Mouse (Mus musculus) C2C12 (cell line): ENCODE results near the gene Astl. TPM values are rescaled to one million over a fixed set of nuclear protein-coding genes. Genes with fewer than 3 reads are reported as not detected.

ENCODE experiments used
- H3K27me3 ChIP-seq: one replicate; pipeline ENCODE4 v1.6.1; 2011; ENCODE audit not compliant: control insufficient read depth, insufficient read depth, insufficient read length
- H3K36me3 ChIP-seq: one replicate; pipeline ENCODE4 v1.6.1; 2011; ENCODE audit not compliant: control insufficient read depth, insufficient read depth
- H3K4me3 ChIP-seq: one replicate; pipeline ENCODE4 v1.5.1; 2011; ENCODE audit warnings: mild to moderate bottlenecking, control low read depth; ENCODE audit not compliant: poor library complexity, insufficient read depth, severe bottlenecking
- H3K79me2 ChIP-seq: one replicate; pipeline ENCODE4 v1.6.1; 2011; ENCODE audit not compliant: control insufficient read depth, insufficient read depth
- H3K79me3 ChIP-seq: one replicate; pipeline ENCODE4 v1.6.1; 2011; ENCODE audit warnings: low read depth, control low read depth
- H3ac ChIP-seq: one replicate; pipeline ENCODE3; 2011; ENCODE audit warnings: low read depth; ENCODE audit not compliant: control insufficient read depth, insufficient read length
- CEBPB ChIP-seq: IDR thresholded peaks from one replicate; pipeline ENCODE4 v1.6.1; 2011; ENCODE audit warnings: low read depth, mild to moderate bottlenecking, control low read depth, moderate library complexity
- CTCF ChIP-seq: IDR thresholded peaks from one replicate; pipeline ENCODE4 v1.5.1; 2011; ENCODE audit not compliant: control insufficient read depth, insufficient read depth, insufficient read length
- FOSL1 ChIP-seq: IDR thresholded peaks from one replicate; pipeline ENCODE4 v1.8.0; 2011; ENCODE audit warnings: mild to moderate bottlenecking, low read length; ENCODE audit not compliant: poor library complexity, insufficient read depth, severe bottlenecking
- MAX ChIP-seq: IDR thresholded peaks from one replicate; pipeline ENCODE4 v1.6.1; 2011; ENCODE audit warnings: mild to moderate bottlenecking, control low read depth
- MYOD1 ChIP-seq: IDR thresholded peaks from one replicate; pipeline ENCODE4 v1.6.1; 2011; ENCODE audit warnings: low read depth; ENCODE audit not compliant: control insufficient read depth, insufficient read length
- MYOG ChIP-seq: IDR thresholded peaks from one replicate; pipeline ENCODE4 v1.6.1; 2011; ENCODE audit not compliant: control insufficient read depth, insufficient read length; ENCODE audit errors: extremely low read depth
- USF1 ChIP-seq: IDR thresholded peaks from one replicate; pipeline ENCODE4 v1.6.1; 2011; ENCODE audit warnings: low read depth, mild to moderate bottlenecking, control low read depth, moderate library complexity
- polyA plus RNA-seq: library from polyadenylated mRNA; unstranded; fragments of >200 nt; fragmentation: generic; extraction: Trizol; gene quantifications from one replicate; pipeline ENCODE4 v1.2.1, GENCODE M21; 2012; ENCODE audit warnings: missing spikeins

Astl gene
- polyA plus RNA-seq, 1 experiment: not detected

GRCm38 (mm10) chr2:127390352-127390751, 51.9 kb downstream of the Astl start:
- no peaks in the 10 kb centered on the region for H3K79me2 ChIP-seq
- TF ChIP-seq MAX: no peak
- TF ChIP-seq CTCF: no peak
- no peak for TF ChIP-seq USF1
- no peak for TF ChIP-seq MYOG
- TF ChIP-seq MYOD1: no peak
- TF ChIP-seq FOSL1: no peak
- TF ChIP-seq CEBPB: no peak
- no peaks in the 10 kb centered on the region for H3K36me3 ChIP-seq
- H3K27me3 ChIP-seq: peaks cover 36% of the 10 kb centered on the region
- no peaks in the 10 kb centered on the region for H3K79me3 ChIP-seq
- no peak overlapping the region for H3K4me3 ChIP-seq
- H3ac ChIP-seq: no peak overlapping the region

- TF ChIP-seq USF1: no peak
- no peak for TF ChIP-seq MYOG
- no peak for TF ChIP-seq MYOD1
- no peak for TF ChIP-seq MAX
- no peak for TF ChIP-seq CEBPB
- TF ChIP-seq CTCF: no peak
- TF ChIP-seq FOSL1: no peak
- Histone ChIP-seq H3K4me3 (no peak overlapping the region), H3ac (no peak overlapping the region), H3K36me3 (no peaks in the 10 kb centered on the region), H3K27me3 (peaks cover 31% of the 10 kb centered on the region), H3K79me2 (no peaks in the 10 kb centered on the region), H3K79me3 (no peaks in the 10 kb centered on the region)
These were observed 52.4 kb downstream of the Astl start for GRCm38 (mm10) chr2:127390846-127391245.

- Histone ChIP-seq H3K79me3 (no peaks in the 10 kb centered on the region), H3K79me2 (no peaks in the 10 kb centered on the region), H3K4me3 (no peak overlapping the region), H3ac (no peak overlapping the region), H3K27me3 (peaks cover 30% of the 10 kb centered on the region), H3K36me3 (no peaks in the 10 kb centered on the region)
- TF ChIP-seq MYOG (no peak), USF1 (no peak), FOSL1 (no peak), CTCF (no peak)
These were observed 52.9 kb downstream of the Astl start for GRCm38 (mm10) chr2:127391323-127391722.

- H3K79me2 ChIP-seq: no peaks in the 10 kb centered on the region
- no peak overlapping the region for H3ac ChIP-seq
- H3K27me3 ChIP-seq: peaks cover 13% of the 10 kb centered on the region
- H3K4me3 ChIP-seq: no peak overlapping the region
- H3K79me3 ChIP-seq: no peaks in the 10 kb centered on the region
- no peaks in the 10 kb centered on the region for H3K36me3 ChIP-seq
- no peak for TF ChIP-seq MAX
- no peak for TF ChIP-seq CEBPB
- TF ChIP-seq FOSL1: no peak
- no peak for TF ChIP-seq USF1
- TF ChIP-seq MYOD1: no peak
- TF ChIP-seq MYOG: no peak
- no peak for TF ChIP-seq CTCF
These were observed 56.2 kb downstream of the Astl start for GRCm38 (mm10) chr2:127394606-127395161.

GRCm38 (mm10) chr2:127398738-127399137, 60.3 kb downstream of the Astl start:
- Histone ChIP-seq H3K36me3 (no peaks in the 10 kb centered on the region), H3K27me3 (peaks cover 20% of the 10 kb centered on the region), H3K4me3 (no peak overlapping the region), H3K79me3 (no peaks in the 10 kb centered on the region), H3K79me2 (no peaks in the 10 kb centered on the region), H3ac (no peak overlapping the region)
- TF ChIP-seq MYOD1: no peak
- no peak for TF ChIP-seq FOSL1
- no peak for TF ChIP-seq MAX
- TF ChIP-seq MYOG: no peak
- TF ChIP-seq CEBPB: no peak
- no peak for TF ChIP-seq USF1
- TF ChIP-seq CTCF: no peak

Other genes starting within 250 kb of the Astl start
- 34.6 TPM for gene Ncaph, start 204.7 kb upstream of the Astl start, polyA plus RNA-seq
- 4.1 TPM for gene Itpripl1, start 195.2 kb upstream of the Astl start, polyA plus RNA-seq
- gene 1810024B03Rik, start 130.4 kb upstream of the Astl start, polyA plus RNA-seq: 1.5 TPM
- gene Snrnp200, start 130.3 kb upstream of the Astl start, polyA plus RNA-seq: 46.8 TPM
- gene Ciao1, start 90.8 kb upstream of the Astl start, polyA plus RNA-seq: 44.4 TPM
- 16.8 TPM for gene Tmem127, start 90.7 kb upstream of the Astl start, polyA plus RNA-seq
- gene Stard7, start 68.4 kb upstream of the Astl start, polyA plus RNA-seq: 25.2 TPM
- gene Dusp2, start 2.5 kb upstream of the Astl start, polyA plus RNA-seq: 13.9 TPM
- gene Adra2b, start 24.6 kb downstream of the Astl start, polyA plus RNA-seq: not detected
- gene Gpat2, start 86.6 kb downstream of the Astl start, polyA plus RNA-seq: 0.02 TPM
- gene Fahd2a, start 105.9 kb downstream of the Astl start, polyA plus RNA-seq: 2.6 TPM
- 0.33 TPM for gene Kcnip3, start 183.5 kb downstream of the Astl start, polyA plus RNA-seq
- not detected for gene Prom2, start 202.8 kb downstream of the Astl start, polyA plus RNA-seq
- gene Zfp661, start 248.5 kb downstream of the Astl start, polyA plus RNA-seq: 0.89 TPM
- 66.1 TPM for gene Mrps5, start 248.6 kb downstream of the Astl start, polyA plus RNA-seq